Mouse (Mus musculus) olfactory bulb, adult 2 months (tissue): ENCODE measurements around the gene 9530053A07Rik. TPM values are rescaled to one million over a fixed set of nuclear protein-coding genes. Genes with fewer than 3 reads are reported as not detected.
"Not testable (repeated sequence)": the region's sequence is repeated elsewhere in the genome, so short reads cannot be mapped to it uniquely, and the experiment has no call there.

Experiments
- H3K27ac ChIP-seq: fragments of 200-500 bp; 2 replicates; pipeline ENCODE4 v1.5.1; 2012; ENCODE audit warnings: low read depth, low read length; ENCODE audit not compliant: insufficient read depth
- H3K4me1 ChIP-seq: fragments of 200-500 bp; 2 replicates; pipeline ENCODE4 v1.6.1; 2012; ENCODE audit warnings: low read length; ENCODE audit not compliant: control insufficient read depth, insufficient read depth
- H3K4me3 ChIP-seq: fragments of 200-500 bp; 2 replicates; pipeline ENCODE4 v1.5.1; 2012; ENCODE audit warnings: mild to moderate bottlenecking, low read depth, low read length, moderate library complexity; ENCODE audit not compliant: insufficient read depth
- CTCF ChIP-seq: fragments of 200-500 bp; IDR thresholded peaks from 2 replicates; pipeline ENCODE4 v1.5.1; 2012; ENCODE audit warnings: low read depth, mild to moderate bottlenecking, low read length, moderate library complexity; ENCODE audit not compliant: insufficient read depth
- POLR2A ChIP-seq: fragments of 200-500 bp; IDR thresholded peaks from 2 replicates; pipeline ENCODE4 v1.6.1; 2012; ENCODE audit warnings: mild to moderate bottlenecking, low read depth, low read length, moderate library complexity; ENCODE audit not compliant: insufficient read depth
- WGBS: fragments of 180-500 bp; shearing (Covaris S2); methylation state at CpG from one replicate; pipeline ENCODE4 v1.1.7; 2018; 5-methylcytosine and 5-hydroxymethylcytosine counted together
- polyA plus RNA-seq: library from polyadenylated mRNA; stranded (reverse); fragments of >200 nt; gene quantifications from 2 replicates; pipeline ENCODE4 v1.2.4, GENCODE M21; 2012; ENCODE audit warnings: low replicate concordance; ENCODE audit not compliant: missing spikeins, insufficient read depth, insufficient read length

Gene 9530053A07Rik
- not detected in 2 replicates for polyA plus RNA-seq

GRCm38 (mm10) chr7:28129166-28129565 is at the start of gene 9530053A07Rik:
Gene 9530053A07Rik (plus strand): TSS chr7:28129466.
- no peak within 1 kb of the TSS for H3K27ac ChIP-seq
- H3K4me1 ChIP-seq: no peaks in the 10 kb centered on the region
- WGBS: 79% methylated on average over 5 of the region's 5 CpGs
- no peak within 1 kb of the TSS for H3K4me3 ChIP-seq
- no peak for TF ChIP-seq POLR2A
- TF ChIP-seq CTCF: no peak

DNA sequence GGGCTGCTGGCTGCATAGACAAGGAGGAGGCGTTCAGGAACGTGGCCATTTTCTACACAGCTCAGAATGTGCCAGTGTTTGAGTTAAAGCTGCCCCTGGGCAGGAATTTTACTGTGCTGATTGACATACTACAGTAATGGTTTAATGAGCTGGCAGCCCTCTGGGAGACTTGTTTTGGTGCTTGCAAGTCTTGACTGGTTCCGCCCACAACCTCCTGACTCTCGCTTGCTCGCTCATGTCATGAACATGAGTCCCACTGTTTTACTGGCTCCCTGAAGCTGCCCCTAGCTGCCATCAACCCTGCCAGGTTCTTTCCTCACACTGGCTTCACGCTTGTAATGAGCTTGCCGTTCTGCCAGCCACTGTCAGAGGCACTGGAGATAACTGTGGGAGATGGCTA is 45.1 kb upstream of the 9530053A07Rik start:
- peaks cover 8% of the 10 kb centered on the region for H3K4me1 ChIP-seq
- WGBS: 30% methylated on average over 7 of the region's 7 CpGs
- TF ChIP-seq CTCF (no peak), POLR2A (no peak)
- no peak overlapping the region for H3K4me3 ChIP-seq
- H3K27ac ChIP-seq: no peak overlapping the region

DNA sequence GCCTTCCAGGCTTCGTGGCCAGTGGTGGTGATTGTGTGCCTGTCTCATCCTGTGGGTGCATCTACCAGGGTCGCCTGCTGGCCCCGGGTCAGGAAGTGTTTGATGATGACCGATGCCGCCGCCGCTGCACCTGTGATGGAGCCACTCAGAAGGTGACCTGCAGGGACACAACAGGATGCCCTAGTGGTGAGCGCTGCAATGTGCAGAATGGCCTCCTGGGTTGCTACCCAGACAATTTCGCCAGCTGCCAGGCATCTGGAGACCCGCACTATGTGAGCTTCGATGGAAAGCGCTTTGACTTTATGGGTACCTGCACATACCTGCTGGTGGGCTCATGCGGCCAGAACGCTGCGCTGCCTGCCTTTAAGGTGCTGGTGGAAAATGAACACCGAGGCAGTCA is 43.0 kb upstream of the 9530053A07Rik start:
- H3K27ac ChIP-seq: no peak overlapping the region
- 82% methylated on average over 16 of the region's 16 CpGs for WGBS
- no peak overlapping the region for H3K4me3 ChIP-seq
- peaks cover 8% of the 10 kb centered on the region for H3K4me1 ChIP-seq
- TF ChIP-seq POLR2A (no peak), CTCF (no peak)

- Histone ChIP-seq H3K4me3 (no peak overlapping the region), H3K27ac (no peak overlapping the region), H3K4me1 (no peaks in the 10 kb centered on the region)
- WGBS: 37% methylated on average over 11 of the region's 11 CpGs
- TF ChIP-seq POLR2A (no peak), CTCF (no peak)
Observed at GRCm38 (mm10) chr7:28093541-28093940, 35.7 kb upstream of the 9530053A07Rik start.

DNA sequence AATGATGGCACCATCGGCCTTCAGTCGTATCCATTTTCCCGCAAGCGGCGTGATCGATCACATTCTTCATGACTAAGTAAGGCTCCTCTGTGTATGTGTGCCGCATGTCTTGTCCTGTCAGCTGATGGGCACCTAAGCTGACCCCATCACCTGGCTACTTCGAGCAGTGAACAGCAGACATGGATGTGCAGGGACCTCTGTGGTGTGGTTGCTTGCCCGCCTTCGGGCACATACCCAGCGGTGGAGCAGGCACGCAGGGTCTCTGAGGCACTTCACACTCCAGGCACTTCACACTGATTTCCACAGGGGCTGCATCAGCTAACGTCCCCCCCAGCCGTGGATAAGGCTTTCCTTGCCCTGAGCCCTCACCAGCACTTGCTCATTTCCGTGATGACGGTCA is 30.2 kb upstream of the 9530053A07Rik start:
- no peak overlapping the region for H3K27ac ChIP-seq
- 93% methylated on average over 16 of the region's 16 CpGs for WGBS
- TF ChIP-seq POLR2A (no peak), CTCF (no peak)
- H3K4me1 ChIP-seq: no peaks in the 10 kb centered on the region
- H3K4me3 ChIP-seq: no peak overlapping the region

GRCm38 (mm10) chr7:28100596-28101590 is 28.4 kb upstream of the 9530053A07Rik start:
- WGBS: 65% methylated on average over 17 of the region's 17 CpGs
- H3K4me3 ChIP-seq: no peak overlapping the region
- TF ChIP-seq POLR2A: no peak
- peak; percentile 16; the same call in 1 of the 2 replicates for TF ChIP-seq CTCF
- H3K27ac ChIP-seq: no peak overlapping the region
- peaks cover 6% of the 10 kb centered on the region; the same call in 1 of the 2 replicates for H3K4me1 ChIP-seq

- WGBS: 17% methylated on average over 5 of the region's 5 CpGs
- H3K4me3 ChIP-seq, H3K4me1 ChIP-seq, H3K27ac ChIP-seq: not testable (repeated sequence)
Observed at GRCm38 (mm10) chr7:28102936-28103335, 26.3 kb upstream of the 9530053A07Rik start.

DNA sequence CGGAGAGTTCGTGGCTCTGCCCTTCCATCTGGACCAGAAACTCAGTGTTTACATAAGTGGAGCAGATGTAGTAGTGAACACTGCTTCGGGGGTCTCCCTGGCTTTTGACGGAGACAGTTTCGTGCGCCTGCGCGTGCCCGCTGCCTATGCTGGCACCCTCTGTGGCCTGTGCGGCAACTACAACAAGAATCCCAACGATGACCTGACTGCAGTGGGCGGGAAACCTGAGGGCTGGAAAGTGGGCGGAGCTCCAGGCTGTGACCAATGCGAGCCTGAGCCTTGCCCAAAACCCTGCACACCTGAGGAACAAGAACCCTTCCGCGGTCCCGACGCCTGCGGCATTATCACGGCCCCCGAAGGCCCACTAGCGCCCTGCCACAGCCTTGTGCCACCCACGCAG is 24.6 kb upstream of the 9530053A07Rik start:
- Histone ChIP-seq H3K4me3 (0 out of 2 replicates have a peak overlapping the region, but pooled peaks have one; percentile 19), H3K4me1 (peaks cover 6% of the 10 kb centered on the region; the same call in 1 of the 2 replicates), H3K27ac (no peak overlapping the region)
- WGBS: 7% methylated on average over 23 of the region's 23 CpGs
- TF ChIP-seq CTCF: 0 out of 2 replicates have a peak, but pooled peaks have one; percentile 18
- no peak for TF ChIP-seq POLR2A

DNA sequence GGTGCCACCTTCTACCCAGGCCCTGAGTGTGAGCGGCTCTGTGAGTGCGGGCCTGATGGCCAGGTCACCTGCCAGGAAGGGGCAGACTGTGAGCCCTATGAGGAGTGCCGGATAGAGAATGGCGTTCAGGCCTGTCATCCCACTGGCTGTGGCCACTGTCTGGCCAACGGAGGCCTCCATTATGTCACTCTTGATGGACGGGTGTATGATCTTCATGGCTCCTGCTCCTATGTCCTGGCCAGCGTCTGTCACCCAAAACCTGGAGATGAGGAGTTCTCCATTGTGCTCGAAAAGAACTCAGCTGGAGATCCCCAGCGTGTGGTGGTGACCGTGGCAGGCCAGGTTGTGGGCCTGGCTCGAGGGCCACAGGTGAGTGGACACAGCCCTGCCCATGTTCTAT is 23.0 kb upstream of the 9530053A07Rik start:
- no peak for TF ChIP-seq POLR2A
- no peak for TF ChIP-seq CTCF
- 91% methylated on average over 11 of the region's 11 CpGs for WGBS
- H3K4me1 ChIP-seq: peaks cover 6% of the 10 kb centered on the region; the same call in 1 of the 2 replicates
- H3K4me3 ChIP-seq: no peak overlapping the region
- no peak overlapping the region for H3K27ac ChIP-seq
